Mouse (Mus musculus): ENCODE measurements around the gene AB124611. TPM values are rescaled to one million over a fixed set of nuclear protein-coding genes. Genes with fewer than 3 reads are reported as not detected.

The AB124611 gene
- polyA plus RNA-seq (2012; rRNA removed), result 2.5 and 2.6 TPM in 2 replicates

DNA sequence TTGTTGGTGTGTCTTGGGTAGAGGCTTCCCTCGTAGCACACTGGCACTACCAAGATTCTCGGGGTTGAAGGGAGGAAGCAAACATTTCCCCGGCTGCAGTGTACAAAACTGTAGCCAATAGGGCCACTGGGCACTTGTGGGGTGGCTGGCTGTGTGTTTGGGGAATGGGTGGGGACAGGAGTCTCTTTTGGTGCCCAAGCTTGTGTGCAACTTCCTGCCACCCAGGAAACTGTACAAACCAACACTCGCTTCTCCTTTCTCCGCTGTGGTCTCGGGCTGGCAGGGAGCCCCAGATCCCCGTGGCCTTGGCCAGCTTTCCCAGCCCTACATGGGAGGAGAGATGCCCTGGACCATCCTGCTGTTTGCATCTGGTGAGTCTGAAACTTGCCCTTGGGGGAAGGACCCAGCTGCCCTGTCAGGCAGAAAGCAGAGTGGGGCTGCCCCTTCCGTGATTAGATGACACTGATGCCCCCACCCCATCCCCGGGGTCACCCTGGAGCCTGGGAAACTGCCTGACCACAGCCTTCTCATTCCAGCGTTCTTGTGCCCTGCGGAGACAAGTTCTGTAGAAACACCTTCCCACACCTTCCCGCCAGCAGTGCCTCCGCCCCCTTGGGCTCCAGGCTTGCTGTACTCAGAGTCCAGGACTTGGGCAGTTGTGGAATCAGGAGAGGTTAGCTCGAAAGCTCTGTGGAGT lies at the start of gene AB124611:
Gene AB124611, plus strand, starts transcription at position 240 of the 697 bp plus-strand sequence.

DNA sequence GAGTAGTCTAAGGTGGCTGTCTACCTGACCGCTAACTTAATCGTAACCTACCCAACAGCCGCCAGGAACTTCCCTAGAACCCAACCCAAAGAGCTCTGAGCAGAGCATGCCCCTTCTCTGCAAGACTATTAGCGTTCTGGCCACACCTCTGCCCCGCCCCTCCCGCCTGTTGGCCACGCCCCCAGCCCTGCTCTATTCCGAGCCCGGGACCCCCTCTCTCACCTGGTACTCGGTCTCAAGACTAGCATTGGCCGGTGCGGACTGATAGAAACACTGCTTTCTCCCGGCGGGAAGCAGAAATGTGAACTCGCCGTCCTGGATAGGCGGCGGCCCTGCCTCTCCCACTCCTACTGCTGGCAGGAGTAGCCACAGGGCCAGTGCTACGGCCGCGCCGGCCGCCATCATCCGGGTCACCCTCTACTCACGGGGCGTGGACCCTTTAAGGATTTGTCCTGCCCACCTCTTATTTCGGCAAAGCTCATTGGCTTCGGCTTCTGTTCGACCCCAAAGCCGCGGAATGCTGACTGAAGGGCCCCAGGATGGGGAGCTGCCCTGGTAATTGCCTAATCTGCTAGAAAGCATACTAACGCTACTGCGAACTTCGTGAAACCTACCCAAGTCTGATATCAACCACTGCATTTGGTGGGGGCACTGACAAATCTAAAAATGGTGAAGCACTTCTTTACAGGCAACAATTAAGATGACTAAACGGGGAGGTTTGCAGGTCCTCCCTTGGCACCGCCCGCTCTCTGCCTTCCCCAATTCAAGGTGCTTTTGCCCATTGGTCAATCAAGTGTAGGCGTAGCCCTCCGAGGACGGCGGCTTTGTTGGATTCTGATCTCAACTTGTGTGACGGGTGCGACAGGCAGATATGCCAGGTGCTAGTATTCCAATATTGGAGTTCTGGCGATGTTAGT lies 15.9 kb upstream of the AB124611 start, which contains the start of gene Tmed1:
Gene Tmed1, minus strand, starts transcription at position 481 of the 917 bp plus-strand sequence.

GRCm38 (mm10) chr9:21546789-21547074 lies 20.8 kb downstream of the AB124611 start, which contains the start of gene Carm1:
Gene Carm1 (plus strand): TSS chr9:21546894.

GRCm38 (mm10) chr9:21592703-21593121 lies 66.7 kb downstream of the AB124611 start, which contains the start of the genes Timm29 and Yipf2:
Gene Timm29 (plus strand): TSS chr9:21592722.
Gene Yipf2 (minus strand): TSS chr9:21592828.

Other genes starting within 250 kb of the AB124611 start
- 7.5 and 7.9 TPM in 2 replicates for gene Kri1, start 238.2 kb upstream of the AB124611 start, polyA plus RNA-seq (2012; rRNA removed)
- 12.6 and 18.9 TPM in 2 replicates for gene Cdkn2d, start 234.8 kb upstream of the AB124611 start, polyA plus RNA-seq (2012; rRNA removed)
- 30.6 and 32.9 TPM in 2 replicates for gene Ap1m2, start 213.8 kb upstream of the AB124611 start, polyA plus RNA-seq (2012; rRNA removed)
- gene Slc44a2, start 205.5 kb upstream of the AB124611 start, polyA plus RNA-seq (2012; rRNA removed), result 33.9 and 44.4 TPM in 2 replicates
- 12.5 and 13.0 TPM in 2 replicates for gene Ilf3, start 158.3 kb upstream of the AB124611 start, polyA plus RNA-seq (2012; rRNA removed)
- 20.1 and 21.8 TPM in 2 replicates for gene Qtrt1, start 114.3 kb upstream of the AB124611 start, polyA plus RNA-seq (2012; rRNA removed)
- gene Dnm2, start 101.3 kb upstream of the AB124611 start, polyA plus RNA-seq (2012; rRNA removed), result 188 and 243 TPM in 2 replicates
- gene Tmed1, start 15.9 kb upstream of the AB124611 start, polyA plus RNA-seq (2012; rRNA removed), result 8.8 and 13.1 TPM in 2 replicates
- 32.1 and 34.8 TPM in 2 replicates for gene Carm1, start 20.7 kb downstream of the AB124611 start, polyA plus RNA-seq (2012; rRNA removed)
- 9.2 and 11.1 TPM in 2 replicates for gene Timm29, start 66.5 kb downstream of the AB124611 start, polyA plus RNA-seq (2012; rRNA removed)
- gene Yipf2, start 66.7 kb downstream of the AB124611 start, polyA plus RNA-seq (2012; rRNA removed), result 29.0 and 33.8 TPM in 2 replicates
- gene Smarca4, start 90.0 kb downstream of the AB124611 start, polyA plus RNA-seq (2012; rRNA removed), result 17.6 and 21.7 TPM in 2 replicates
- gene Ldlr, start 197.3 kb downstream of the AB124611 start, polyA plus RNA-seq (2012; rRNA removed), result 30.2 and 35.2 TPM in 2 replicates
- 3.7 and 4.8 TPM in 2 replicates for gene Spc24, start 234.1 kb downstream of the AB124611 start, polyA plus RNA-seq (2012; rRNA removed)

Data from stomach, adult 2 months (tissue).